Mouse (Mus musculus) E14TG2a.4 (cell line): ENCODE results near the gene Minos1.
A peak's percentile ranks its signal among the peaks of the same experiment; 100 is the strongest.

Experiments used
- H3K27me3 ChIP-seq: 2 replicates; pipeline ENCODE4 v1.6.1; 2014; ENCODE audit warnings: low read length, control low read depth; ENCODE audit not compliant: insufficient read depth
- H3K36me3 ChIP-seq: 2 replicates; pipeline ENCODE4 v1.6.1; 2014; ENCODE audit warnings: low read length, control low read depth; ENCODE audit not compliant: insufficient read depth
- H3K4me1 ChIP-seq: replicated peaks from 2 replicates; pipeline ENCODE4 v1.6.1; 2014; ENCODE audit warnings: low read depth, low read length, control low read depth
- H3K4me3 ChIP-seq: replicated peaks from 2 replicates; pipeline ENCODE4 v1.5.1; 2014; ENCODE audit warnings: mild to moderate bottlenecking, low read length
- H3K9me3 ChIP-seq: 2 replicates; pipeline ENCODE4 v1.6.1; 2014; ENCODE audit warnings: low read length, control low read depth
- CTCF ChIP-seq: conservative IDR thresholded peaks from 2 replicates; pipeline ENCODE4 v1.5.1; 2014; ENCODE audit warnings: low read length
- NANOG ChIP-seq: IDR thresholded peaks from 2 replicates; pipeline ENCODE4 v1.6.1; 2014; ENCODE audit warnings: borderline replicate concordance, low read length, mixed read lengths
- POU5F1 ChIP-seq: IDR thresholded peaks from 2 replicates; pipeline ENCODE4 v1.6.1; 2014; ENCODE audit warnings: low read length, borderline replicate concordance

The Minos1 gene

GRCm38 (mm10) chr4:139086984-139087383 is 43.9 kb downstream of the Minos1 start:
- Histone ChIP-seq H3K36me3 (no peaks in the 10 kb centered on the region), H3K4me3 (no peak overlapping the region), H3K27me3 (peaks cover 86% of the 10 kb centered on the region), H3K9me3 (no peaks in the 10 kb centered on the region), H3K4me1 (peaks cover 46% of the 10 kb centered on the region)
- TF ChIP-seq POU5F1 (no peak), CTCF (no peak), NANOG (no peak)

DNA sequence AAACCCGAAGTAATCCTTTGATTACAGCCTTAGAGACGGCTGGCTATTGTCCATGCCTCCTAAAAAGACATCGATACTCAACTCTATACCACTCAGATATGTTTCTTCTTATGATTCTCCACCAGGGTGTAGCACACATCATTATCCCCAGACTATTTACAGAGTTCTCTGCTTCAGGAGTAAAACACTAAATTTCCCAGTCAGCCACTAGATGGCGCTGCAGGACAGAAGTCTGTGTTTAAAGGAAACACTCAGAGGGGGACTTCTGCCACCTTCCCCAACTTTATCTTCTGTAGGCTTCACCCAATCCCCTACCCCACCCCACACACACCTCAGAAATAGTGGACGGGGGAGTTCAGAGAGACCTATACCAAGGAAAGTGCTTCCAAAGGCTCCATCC is 44.9 kb downstream of the Minos1 start:
- no peaks in the 10 kb centered on the region for H3K36me3 ChIP-seq
- no peaks in the 10 kb centered on the region for H3K9me3 ChIP-seq
- H3K4me1 ChIP-seq, result peaks cover 37% of the 10 kb centered on the region
- TF ChIP-seq CTCF (peak; percentile 56), POU5F1 (no peak), NANOG (no peak)
- H3K4me3 ChIP-seq, result no peak overlapping the region
- peaks cover 86% of the 10 kb centered on the region for H3K27me3 ChIP-seq

DNA sequence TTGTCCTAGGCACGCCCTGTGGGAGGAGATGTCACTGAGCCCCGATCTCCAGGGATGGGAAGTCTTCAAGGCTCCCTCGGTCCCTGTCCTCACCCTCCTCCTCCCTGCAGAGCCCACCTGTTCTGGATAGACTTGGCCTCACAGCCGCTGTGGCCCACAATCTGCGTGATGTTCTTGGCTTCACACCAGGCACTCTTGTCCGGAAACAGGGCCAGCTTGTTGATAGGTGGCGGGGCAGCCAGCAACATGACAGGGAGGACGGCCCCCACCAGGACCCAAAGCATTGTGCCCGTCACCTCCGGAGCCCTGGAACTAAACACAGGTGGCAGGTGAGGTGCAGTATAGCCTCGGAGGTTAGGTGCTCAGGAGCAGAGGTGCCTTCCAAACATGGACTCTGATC is 45.6 kb downstream of the Minos1 start:
- H3K9me3 ChIP-seq, result no peaks in the 10 kb centered on the region
- peaks cover 30% of the 10 kb centered on the region for H3K4me1 ChIP-seq
- H3K36me3 ChIP-seq, result no peaks in the 10 kb centered on the region
- H3K4me3 ChIP-seq, result no peak overlapping the region
- TF ChIP-seq CTCF, result no peak
- no peak for TF ChIP-seq POU5F1
- no peak for TF ChIP-seq NANOG
- peaks cover 79% of the 10 kb centered on the region for H3K27me3 ChIP-seq

GRCm38 (mm10) chr4:139082790-139083564 is 47.9 kb downstream of the Minos1 start:
- H3K36me3 ChIP-seq, result no peaks in the 10 kb centered on the region
- no peak overlapping the region for H3K4me3 ChIP-seq
- TF ChIP-seq CTCF (no peak), NANOG (no peak), POU5F1 (no peak)
- H3K9me3 ChIP-seq, result no peaks in the 10 kb centered on the region
- H3K4me1 ChIP-seq, result peaks cover 22% of the 10 kb centered on the region
- H3K27me3 ChIP-seq, result peaks cover 59% of the 10 kb centered on the region

GRCm38 (mm10) chr4:139081270-139081931 is 49.5 kb downstream of the Minos1 start:
- H3K9me3 ChIP-seq, result no peaks in the 10 kb centered on the region
- peaks cover 61% of the 10 kb centered on the region for H3K27me3 ChIP-seq

GRCm38 (mm10) chr4:139080259-139080658 is 50.7 kb downstream of the Minos1 start:
- peaks cover 68% of the 10 kb centered on the region for H3K27me3 ChIP-seq
- TF ChIP-seq NANOG (no peak), CTCF (no peak), POU5F1 (no peak)
- no peaks in the 10 kb centered on the region for H3K36me3 ChIP-seq
- H3K4me1 ChIP-seq, result peaks cover 27% of the 10 kb centered on the region
- no peaks in the 10 kb centered on the region for H3K9me3 ChIP-seq
- H3K4me3 ChIP-seq, result no peak overlapping the region

More at GRCm38 (mm10) chr4:139081270-139081931, 49.5 kb downstream of the Minos1 start:
- Histone ChIP-seq H3K36me3 (no peaks in the 10 kb centered on the region), H3K4me1 (peaks cover 22% of the 10 kb centered on the region), H3K4me3 (no peak overlapping the region)
- TF ChIP-seq NANOG (no peak), POU5F1 (no peak), CTCF (no peak)

DNA sequence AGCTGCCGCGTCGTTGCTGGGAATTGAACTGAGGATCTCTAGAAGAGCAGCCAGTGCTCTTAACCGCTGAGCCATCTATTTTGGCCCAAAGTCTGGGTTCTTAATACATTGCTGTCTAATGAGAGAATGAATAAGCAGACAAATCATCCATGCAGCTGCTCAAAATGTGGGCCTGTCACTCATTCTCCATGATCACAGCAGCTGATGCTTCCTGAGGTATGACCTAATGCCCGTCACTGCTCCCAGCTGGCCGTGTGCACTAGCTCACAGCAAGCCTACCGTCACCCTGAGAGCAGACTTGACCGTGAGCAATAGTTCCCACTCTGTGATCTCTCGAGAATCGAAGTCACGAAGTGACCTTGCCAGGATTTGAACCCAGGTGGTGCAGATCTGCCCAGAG is 51.5 kb downstream of the Minos1 start:
- H3K4me1 ChIP-seq, result peaks cover 28% of the 10 kb centered on the region
- H3K36me3 ChIP-seq, result no peaks in the 10 kb centered on the region
- no peak for TF ChIP-seq NANOG
- no peak for TF ChIP-seq CTCF
- TF ChIP-seq POU5F1, result no peak

DNA sequence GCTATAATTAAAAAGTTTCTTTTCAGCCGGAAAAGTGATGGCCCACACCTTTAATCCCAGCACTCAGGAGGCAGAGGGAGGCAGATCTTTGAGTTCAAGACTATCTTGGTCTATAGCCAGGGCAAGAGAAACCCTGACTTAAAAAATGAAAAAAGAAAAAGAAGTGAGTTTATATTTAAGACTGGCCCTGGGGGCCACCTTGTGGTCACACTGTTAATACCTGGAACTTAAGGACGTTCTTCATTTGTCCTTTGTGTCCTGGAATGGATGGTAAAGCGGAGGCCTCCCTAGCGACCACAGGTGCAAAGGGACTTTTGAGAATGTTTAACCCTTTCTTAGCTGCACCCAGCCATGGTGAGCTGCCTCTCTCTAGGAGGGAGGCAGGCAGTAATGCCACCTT is 52.2 kb downstream of the Minos1 start:
- Histone ChIP-seq H3K27me3 (peaks cover 69% of the 10 kb centered on the region), H3K9me3 (no peaks in the 10 kb centered on the region), H3K4me1 (peaks cover 35% of the 10 kb centered on the region), H3K36me3 (no peaks in the 10 kb centered on the region), H3K4me3 (no peak overlapping the region)
- TF ChIP-seq POU5F1 (no peak), CTCF (no peak; the same call in 1 of the 2 replicates), NANOG (no peak)

More for the DNA sequence above, 51.5 kb downstream of the Minos1 start:
- Histone ChIP-seq H3K27me3 (peaks cover 67% of the 10 kb centered on the region), H3K4me3 (no peak overlapping the region), H3K9me3 (no peaks in the 10 kb centered on the region)
